Mouse (Mus musculus) forebrain, embryonic 16.5 days (tissue): Measurements from ENCODE around the gene Kcnj6. TPM values are rescaled to one million over a fixed set of nuclear protein-coding genes. Genes with fewer than 3 reads are reported as not detected.

ENCODE experiments used
- ATAC-seq: fragments of 200-750 bp; cut with Nextera tagmentation; 2 replicates; pipeline ENCODE4 v1.8.0; 2017; ENCODE audit warnings: mild to moderate bottlenecking, moderate library complexity
- H3K27ac ChIP-seq: fragments of 300-500 bp; sonication (generic); 2 replicates; pipeline ENCODE4 v1.5.1; 2014; ENCODE audit warnings: low read length, control low read depth
- H3K27me3 ChIP-seq: fragments of 300-500 bp; sonication (generic); replicated peaks from 2 replicates; pipeline ENCODE4 v1.6.1; 2014; ENCODE audit warnings: low read length; ENCODE audit not compliant: control insufficient read depth, insufficient read depth
- H3K36me3 ChIP-seq: fragments of 300-500 bp; sonication (generic); 2 replicates; pipeline ENCODE4 v1.6.1; 2014; ENCODE audit not compliant: control insufficient read depth, insufficient read depth
- H3K4me1 ChIP-seq: fragments of 300-500 bp; sonication (generic); replicated peaks from 2 replicates; pipeline ENCODE4 v1.6.1; 2014; ENCODE audit warnings: low read length; ENCODE audit not compliant: control insufficient read depth, insufficient read depth
- H3K4me2 ChIP-seq: fragments of 300-500 bp; sonication (generic); 2 replicates; pipeline ENCODE4 v1.6.1; 2014; ENCODE audit warnings: mild to moderate bottlenecking, low read length, control low read depth
- H3K4me3 ChIP-seq: fragments of 300-500 bp; sonication (generic); replicated peaks from 2 replicates; pipeline ENCODE4 v1.5.1; 2014; ENCODE audit warnings: mild to moderate bottlenecking, low read length, control low read depth
- H3K9ac ChIP-seq: fragments of 300-500 bp; sonication (generic); replicated peaks from 2 replicates; pipeline ENCODE4 v1.6.1; 2014; ENCODE audit warnings: low read depth, low read length, control low read depth
- H3K9me3 ChIP-seq: fragments of 300-500 bp; sonication (generic); 2 replicates; pipeline ENCODE4 v1.6.1; 2016; ENCODE audit warnings: low read length; ENCODE audit not compliant: control insufficient read depth
- WGBS: fragments of 180-500 bp; shearing (Covaris S2); extraction: QIAGEN DNeasy Blood & Tissue Kit; methylation state at CpG from one replicate; pipeline ENCODE4 v1.1.7; 2014; 5-methylcytosine and 5-hydroxymethylcytosine counted together
- polyA plus RNA-seq: library from polyadenylated mRNA; unstranded; fragments of >200 nt; fragmentation: Nextera tagmentation; extraction: Ambion mirVana; gene quantifications from 2 replicates; pipeline ENCODE4 v1.2.1, GENCODE M21; 2015

Gene Kcnj6
- polyA plus RNA-seq, 1 experiment from 2014 or later = 1.8 TPM

DNA sequence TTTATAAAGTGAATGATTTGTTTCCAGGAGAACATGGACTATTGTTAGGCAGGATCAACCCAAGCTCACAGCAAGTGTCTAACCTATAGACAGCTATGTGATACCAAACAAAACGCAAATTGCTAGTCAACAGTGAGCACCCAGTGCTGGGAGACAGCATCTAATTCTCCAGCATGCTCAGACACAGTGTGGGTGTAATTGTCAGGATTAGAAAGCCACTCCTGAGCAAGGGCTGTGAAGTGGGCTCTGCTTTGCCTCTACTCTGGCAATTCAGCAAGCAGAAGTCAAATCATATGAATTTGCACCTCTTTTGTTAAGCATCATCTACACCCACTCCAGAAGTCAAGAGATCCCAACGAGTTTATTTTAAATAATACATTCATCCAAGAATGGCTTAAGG is 7.4 kb downstream of the Kcnj6 start:
- no peaks in the 10 kb centered on the region for H3K36me3 ChIP-seq
- H3K4me2 ChIP-seq = no peak overlapping the region
- no peaks in the 10 kb centered on the region for H3K4me1 ChIP-seq
- H3K4me3 ChIP-seq = no peak overlapping the region
- H3K9me3 ChIP-seq = no peaks in the 10 kb centered on the region
- no peak overlapping the region for H3K9ac ChIP-seq
- 85% methylated on average over 2 of the region's 2 CpGs for WGBS
- no peak for ATAC-seq
- H3K27ac ChIP-seq = no peak overlapping the region
- no peaks in the 10 kb centered on the region for H3K27me3 ChIP-seq

DNA sequence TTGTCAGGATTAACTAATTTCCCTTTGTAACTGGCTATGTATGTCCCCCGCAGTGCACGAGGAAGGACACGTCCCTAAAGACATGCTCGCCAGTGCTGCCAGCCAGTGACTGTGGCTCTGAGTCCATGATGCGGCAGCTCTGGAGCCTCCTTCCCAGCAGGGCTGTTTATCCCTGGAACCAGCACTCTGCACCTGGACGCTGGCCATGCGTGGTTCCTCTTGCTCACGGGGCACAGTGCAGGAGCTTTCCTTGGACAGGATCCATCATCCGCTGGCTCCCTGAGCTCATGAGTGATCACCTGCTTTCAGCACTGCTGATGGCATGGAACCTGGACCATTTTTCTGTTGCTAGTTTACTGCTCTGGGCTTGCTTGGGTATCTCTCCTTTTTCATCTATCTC is 10.8 kb downstream of the Kcnj6 start:
- 36% methylated on average over 9 of the region's 9 CpGs for WGBS
- Histone ChIP-seq H3K4me2 (no peak overlapping the region), H3K27me3 (no peaks in the 10 kb centered on the region), H3K36me3 (no peaks in the 10 kb centered on the region), H3K9me3 (no peaks in the 10 kb centered on the region), H3K4me3 (no peak overlapping the region), H3K4me1 (no peaks in the 10 kb centered on the region), H3K9ac (no peak overlapping the region), H3K27ac (no peak overlapping the region)
- ATAC-seq = no peak

DNA sequence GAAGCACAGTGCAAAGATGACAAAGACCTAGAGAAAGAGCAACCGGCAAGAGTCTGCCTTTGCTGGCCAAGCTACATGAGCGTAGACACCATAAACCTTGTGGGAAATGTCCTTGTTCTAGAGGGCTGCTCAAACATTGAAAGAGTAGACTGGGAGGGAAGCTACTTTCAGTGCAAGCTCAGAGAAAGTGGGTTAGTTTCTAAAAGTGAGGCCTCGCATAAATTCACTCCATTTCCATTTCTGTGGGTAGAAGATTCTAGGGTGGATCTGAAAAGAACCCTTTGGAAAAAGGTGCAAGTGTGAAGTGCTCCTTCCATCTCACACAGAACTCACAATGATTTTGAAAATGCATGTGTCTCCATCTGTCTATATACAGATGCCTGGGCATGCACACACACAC is 13.2 kb downstream of the Kcnj6 start:
- H3K27ac ChIP-seq = no peak overlapping the region
- H3K36me3 ChIP-seq = no peaks in the 10 kb centered on the region
- no peak overlapping the region for H3K9ac ChIP-seq
- H3K4me1 ChIP-seq = no peaks in the 10 kb centered on the region
- no peak for ATAC-seq
- WGBS = 99% methylated on average over 3 of the region's 3 CpGs
- H3K9me3 ChIP-seq = no peaks in the 10 kb centered on the region
- H3K4me3 ChIP-seq = no peak overlapping the region
- no peak overlapping the region for H3K4me2 ChIP-seq
- no peaks in the 10 kb centered on the region for H3K27me3 ChIP-seq

DNA sequence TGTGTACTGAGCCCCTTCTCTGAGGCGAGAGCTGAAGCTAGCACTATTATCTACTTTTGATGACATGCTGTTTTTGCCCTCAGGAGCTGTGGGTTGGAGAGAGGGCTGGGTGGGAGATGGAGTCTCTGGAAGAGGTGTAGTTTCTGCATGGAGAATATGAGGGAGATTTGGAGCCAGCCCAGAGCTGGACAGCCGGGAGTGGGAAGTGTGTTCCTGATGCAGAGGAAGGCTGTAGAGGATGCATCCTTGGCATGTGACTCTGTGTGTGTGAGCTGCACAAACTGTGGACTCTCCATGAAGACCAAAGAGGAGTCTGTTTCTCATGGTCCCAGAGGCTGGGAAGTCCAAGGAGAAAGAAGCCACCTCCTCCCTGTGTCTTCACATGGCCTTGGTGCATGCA is 17.1 kb downstream of the Kcnj6 start:
- Histone ChIP-seq H3K27me3 (no peaks in the 10 kb centered on the region), H3K4me1 (no peaks in the 10 kb centered on the region), H3K27ac (no peak overlapping the region), H3K36me3 (no peaks in the 10 kb centered on the region), H3K4me3 (no peak overlapping the region), H3K9ac (no peak overlapping the region), H3K9me3 (no peaks in the 10 kb centered on the region), H3K4me2 (no peak overlapping the region)
- ATAC-seq = no peak
- WGBS = 98% methylated on average over 2 of the region's 2 CpGs

DNA sequence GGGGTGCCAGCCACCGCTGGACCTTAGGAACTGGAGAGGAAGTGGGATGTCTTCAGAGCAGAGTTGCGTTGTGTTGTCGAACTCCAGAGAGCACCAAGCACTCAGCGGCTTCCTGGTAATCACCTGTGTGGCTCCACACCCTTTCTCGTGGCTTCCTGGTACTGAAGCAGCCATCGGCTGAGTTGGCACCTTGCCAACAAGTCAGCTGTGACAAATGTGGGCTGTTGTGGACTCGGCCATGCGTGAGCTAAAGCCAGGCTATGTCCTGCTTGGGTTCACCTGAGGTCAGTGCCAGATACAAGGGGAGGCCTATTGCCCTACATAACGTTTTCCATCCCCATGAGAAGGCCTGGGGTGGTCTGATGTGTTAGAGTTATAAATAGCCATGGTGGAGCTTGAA is 18.0 kb downstream of the Kcnj6 start:
- Histone ChIP-seq H3K27ac (no peak overlapping the region), H3K27me3 (no peaks in the 10 kb centered on the region), H3K4me3 (no peak overlapping the region), H3K9ac (no peak overlapping the region), H3K4me2 (no peak overlapping the region), H3K9me3 (no peaks in the 10 kb centered on the region), H3K36me3 (no peaks in the 10 kb centered on the region), H3K4me1 (no peaks in the 10 kb centered on the region)
- no peak for ATAC-seq
- 60% methylated on average over 9 of the region's 9 CpGs for WGBS

DNA sequence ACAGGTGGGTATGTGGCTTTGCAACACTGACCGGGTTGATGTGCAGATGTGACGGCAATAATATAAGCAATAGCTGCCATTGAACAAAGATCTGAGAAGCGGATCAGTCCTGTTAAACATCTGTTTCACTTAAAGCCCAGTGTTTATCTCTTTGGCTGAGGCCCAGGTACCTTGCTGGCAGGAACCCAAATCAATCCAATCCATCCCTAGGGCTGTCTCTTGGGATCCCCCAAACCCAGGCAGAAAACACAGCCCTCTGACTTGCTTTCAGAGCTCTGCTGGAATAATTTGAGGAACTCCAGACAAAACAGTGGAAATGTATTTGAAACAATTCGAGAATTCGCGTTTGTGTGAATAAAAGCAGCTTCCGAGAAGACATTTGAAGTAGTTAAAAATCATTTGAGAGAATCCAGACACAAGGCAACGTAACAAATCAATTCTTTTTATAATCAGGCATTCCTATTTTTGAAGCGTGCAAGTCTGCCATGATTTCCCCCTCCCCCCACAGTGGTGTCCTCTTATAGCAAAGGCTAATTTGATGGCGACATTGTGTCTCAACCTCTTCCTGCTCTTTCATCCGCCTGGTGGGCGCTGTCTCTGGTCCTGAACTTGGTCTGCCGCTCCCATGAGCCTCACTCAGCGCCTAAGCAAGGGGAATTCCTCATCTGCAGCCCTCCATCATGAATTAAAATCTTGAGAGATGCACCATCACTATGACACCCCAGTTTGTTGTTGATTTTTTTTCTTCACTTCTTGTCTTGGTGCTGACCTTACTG is 25.2 kb downstream of the Kcnj6 start:
- no peaks in the 10 kb centered on the region for H3K9me3 ChIP-seq
- H3K4me3 ChIP-seq = no peak overlapping the region
- no peaks in the 10 kb centered on the region for H3K27me3 ChIP-seq
- no peaks in the 10 kb centered on the region for H3K36me3 ChIP-seq
- no peak overlapping the region for H3K4me2 ChIP-seq
- H3K4me1 ChIP-seq = no peaks in the 10 kb centered on the region
- no peak for ATAC-seq
- no peak overlapping the region for H3K9ac ChIP-seq
- WGBS = 44% methylated on average over 14 of the region's 14 CpGs
- no peak overlapping the region for H3K27ac ChIP-seq

DNA sequence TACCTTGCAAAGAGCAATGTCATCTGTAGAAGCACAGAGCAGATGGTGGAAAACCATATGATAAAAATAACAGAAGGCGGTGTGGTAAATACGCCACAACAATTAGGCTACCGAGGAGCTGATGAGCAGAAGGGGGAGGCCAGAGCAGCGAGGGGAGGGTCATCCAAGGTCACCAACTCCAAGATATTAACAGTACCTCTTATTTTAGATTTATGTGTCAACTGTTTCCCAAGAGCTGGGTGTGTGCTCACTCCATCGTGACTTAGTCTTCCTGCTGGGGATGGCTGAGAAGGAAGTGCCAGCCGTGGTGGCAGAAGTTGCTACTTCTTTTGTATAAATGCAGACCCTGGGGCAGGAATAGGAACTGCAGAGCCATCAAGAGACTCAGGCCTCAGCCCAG is 28.6 kb downstream of the Kcnj6 start:
- Histone ChIP-seq H3K27ac (no peak overlapping the region), H3K4me1 (no peaks in the 10 kb centered on the region), H3K9me3 (no peaks in the 10 kb centered on the region), H3K9ac (no peak overlapping the region), H3K27me3 (no peaks in the 10 kb centered on the region), H3K36me3 (no peaks in the 10 kb centered on the region), H3K4me2 (no peak overlapping the region), H3K4me3 (no peak overlapping the region)
- ATAC-seq = no peak
- 61% methylated on average over 6 of the region's 6 CpGs for WGBS

DNA sequence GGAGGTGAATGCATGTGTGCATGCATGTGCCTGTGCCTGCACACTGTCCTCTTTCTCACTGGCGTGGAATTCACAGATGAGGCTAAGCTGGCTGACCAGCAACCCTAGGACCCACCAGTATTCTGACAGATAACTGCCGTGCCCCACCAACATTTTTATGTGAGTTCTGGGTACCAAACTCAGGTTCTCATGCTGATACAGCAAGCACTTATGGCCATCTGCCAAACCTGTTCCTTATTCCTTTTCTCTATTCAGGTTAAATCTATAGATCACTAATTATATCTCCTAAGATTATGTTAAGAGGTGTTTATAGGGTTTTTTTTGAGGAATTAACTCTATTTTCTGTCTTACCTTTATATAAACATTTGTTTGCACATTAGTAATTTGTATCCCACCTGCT is 29.0 kb downstream of the Kcnj6 start:
- no peak overlapping the region for H3K4me3 ChIP-seq
- ATAC-seq = no peak
- H3K9ac ChIP-seq = no peak overlapping the region
- no peaks in the 10 kb centered on the region for H3K4me1 ChIP-seq
- no peaks in the 10 kb centered on the region for H3K36me3 ChIP-seq
- H3K9me3 ChIP-seq = no peaks in the 10 kb centered on the region
- no peaks in the 10 kb centered on the region for H3K27me3 ChIP-seq
- no peak overlapping the region for H3K27ac ChIP-seq
- WGBS = 71% methylated on average over 2 of the region's 2 CpGs
- H3K4me2 ChIP-seq = no peak overlapping the region

DNA sequence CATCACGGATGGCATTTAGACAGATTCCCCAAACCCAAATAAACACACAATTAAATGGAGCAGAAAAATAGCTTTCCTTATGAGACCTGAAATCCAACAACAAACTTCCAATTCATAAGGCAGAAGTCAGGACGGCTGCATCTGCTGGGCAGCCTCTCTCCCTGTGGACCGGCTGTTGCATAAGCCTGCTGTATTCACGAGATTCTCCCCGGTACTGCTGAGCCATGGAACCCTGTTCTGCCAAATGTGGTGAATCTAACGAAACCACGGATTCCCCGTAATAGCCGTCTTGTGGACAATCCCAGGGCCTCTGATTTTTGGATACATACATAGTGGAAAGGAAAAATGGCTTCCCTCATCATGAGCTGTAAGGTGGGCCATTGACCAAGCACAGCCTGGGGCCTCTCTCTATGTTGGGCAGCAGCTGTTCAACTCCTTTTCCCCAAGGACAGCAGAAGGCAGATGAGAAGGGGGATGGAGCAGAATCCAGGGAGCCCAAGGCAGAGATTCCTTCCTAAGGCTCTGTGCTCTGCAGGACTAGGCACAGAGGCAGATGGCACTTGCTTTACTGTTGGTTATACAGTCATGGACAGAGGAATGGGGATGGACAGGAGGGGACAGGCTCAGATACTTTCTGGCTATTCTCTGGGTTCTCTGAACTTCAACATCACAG is 40.2 kb downstream of the Kcnj6 start:
- H3K4me1 ChIP-seq = no peaks in the 10 kb centered on the region
- no peaks in the 10 kb centered on the region for H3K9me3 ChIP-seq
- no peak overlapping the region for H3K4me3 ChIP-seq
- WGBS = 90% methylated on average over 9 of the region's 9 CpGs
- no peak overlapping the region for H3K9ac ChIP-seq
- no peak for ATAC-seq
- no peak overlapping the region for H3K4me2 ChIP-seq
- no peak overlapping the region for H3K27ac ChIP-seq
- H3K36me3 ChIP-seq = no peaks in the 10 kb centered on the region
- no peaks in the 10 kb centered on the region for H3K27me3 ChIP-seq
